Mouse (Mus musculus) CH12.LX (cell line): Measurements from ENCODE around the gene Amigo3. TPM values are rescaled to one million over a fixed set of nuclear protein-coding genes. Genes with fewer than 3 reads are reported as not detected.
A peak's percentile ranks its signal among the peaks of the same experiment; 100 is the strongest.

ENCODE experiments used
- DNase-seq: peaks from one replicate; pipeline ENCODE4 v3.0.0-alpha.2; 2013; ENCODE audit errors: extremely low read depth
- H3K27ac ChIP-seq: 2 replicates; pipeline ENCODE4 v1.5.1; 2012; ENCODE audit warnings: low read depth, mild to moderate bottlenecking, control low read depth, moderate library complexity; ENCODE audit not compliant: insufficient read depth
- H3K27me3 ChIP-seq: replicated peaks from 2 replicates; pipeline ENCODE3; 2012; ENCODE audit warnings: inconsistent platforms
- H3K36me3 ChIP-seq, 2 experiments: replicated peaks in 1 of 2; 2 replicates each; pipeline versions ENCODE3 to v1.6.1; 2012; ENCODE audit warnings: inconsistent platforms in 1 of 2, low read length in 1 of 2, mild to moderate bottlenecking in 1 of 2, mixed read lengths in 1 of 2, moderate library complexity in 1 of 2; ENCODE audit not compliant: control insufficient read depth in 1 of 2, insufficient read depth in 1 of 2
- H3K4me1 ChIP-seq, 2 experiments: 2 replicates each; pipeline ENCODE4 v1.6.1; 2012; ENCODE audit warnings: inconsistent platforms in 1 of 2, moderate library complexity in 1 of 2; ENCODE audit not compliant: insufficient read depth in 2 of 2, control insufficient read depth in 1 of 2
- H3K4me2 ChIP-seq: 2 replicates; pipeline ENCODE4 v1.6.1; 2012; ENCODE audit warnings: low read depth, mild to moderate bottlenecking, control low read depth; ENCODE audit not compliant: poor library complexity, insufficient read depth, severe bottlenecking
- H3K4me3 ChIP-seq, 3 experiments: fragments of 150-350 bp in 1 of 3; sonication (generic) in 1 of 3; replicated peaks in 1 of 3; 2 replicates each; pipeline versions ENCODE3 to v1.5.1; 2011 to 2012; ENCODE audit warnings: low read depth in 2 of 3, low read length in 2 of 3, mild to moderate bottlenecking in 2 of 3, moderate library complexity in 2 of 3, control low read depth in 1 of 3, improper control_type of control experiment in 1 of 3, inconsistent platforms in 1 of 3, mixed read lengths in 1 of 3; ENCODE audit not compliant: poor library complexity in 1 of 3
- H3K79me2 ChIP-seq: replicated peaks from 2 replicates; pipeline ENCODE4 v1.6.1; 2012; ENCODE audit warnings: mild to moderate bottlenecking, moderate library complexity; ENCODE audit not compliant: control insufficient read depth, poor library complexity, insufficient read depth, severe bottlenecking; ENCODE audit errors: extremely low read depth
- H3K9ac ChIP-seq: 2 replicates; pipeline ENCODE4 v1.6.1; 2012; ENCODE audit warnings: low read depth, mild to moderate bottlenecking, control low read depth, moderate library complexity; ENCODE audit not compliant: insufficient read depth
- H3K9me3 ChIP-seq: replicated peaks from 2 replicates; pipeline ENCODE3; 2012; ENCODE audit warnings: low read length, inconsistent platforms, mixed read lengths
- CHD1 ChIP-seq: IDR thresholded peaks from 2 replicates; pipeline ENCODE4 v1.6.1; 2012; ENCODE audit warnings: low read depth, low read length, improper control_type of control experiment, inconsistent platforms
- CHD2 ChIP-seq: IDR thresholded peaks from 2 replicates; pipeline ENCODE4 v1.6.1; 2011; ENCODE audit warnings: low read length, improper control_type of control experiment
- CTCF ChIP-seq, 2 experiments: IDR thresholded peaks in 1 of 2; conservative IDR thresholded peaks in 1 of 2; 2 replicates each; pipeline ENCODE4 v1.5.1; 2011 to 2012; ENCODE audit warnings: low read depth in 2 of 2, low read length in 2 of 2, improper control_type of control experiment in 1 of 2, inconsistent platforms in 1 of 2, mild to moderate bottlenecking in 1 of 2, moderate library complexity in 1 of 2
- ELF1 ChIP-seq: IDR thresholded peaks from 2 replicates; pipeline ENCODE4 v1.6.1; 2014; ENCODE audit warnings: low read depth, mild to moderate bottlenecking, inconsistent platforms, low read length, improper control_type of control experiment
- ETS1 ChIP-seq: conservative IDR thresholded peaks from 2 replicates; pipeline ENCODE4 v1.6.1; 2012; ENCODE audit warnings: low read depth, mild to moderate bottlenecking, inconsistent platforms, low read length, improper control_type of control experiment, moderate library complexity
- GABPA ChIP-seq: IDR thresholded peaks from 2 replicates; pipeline ENCODE4 v1.6.1; 2012; ENCODE audit warnings: low read depth, low read length, improper control_type of control experiment, inconsistent platforms; ENCODE audit not compliant: insufficient replicate concordance
- JUN ChIP-seq: IDR thresholded peaks from 2 replicates; pipeline ENCODE4 v1.6.1; 2011; ENCODE audit warnings: low read depth, mild to moderate bottlenecking, low read length, improper control_type of control experiment, moderate library complexity; ENCODE audit not compliant: insufficient read depth
- JUND ChIP-seq: conservative IDR thresholded peaks from 2 replicates; pipeline ENCODE4 v1.6.1; 2011; ENCODE audit warnings: low read depth, low read length, improper control_type of control experiment
- KAT2A ChIP-seq: IDR thresholded peaks from 2 replicates; pipeline ENCODE4 v1.6.1; 2012; ENCODE audit warnings: low read length, improper control_type of control experiment, inconsistent platforms; ENCODE audit not compliant: insufficient replicate concordance
- MAX ChIP-seq: IDR thresholded peaks from 2 replicates; pipeline ENCODE4 v1.6.1; 2011; ENCODE audit warnings: low read length, improper control_type of control experiment
- MXI1 ChIP-seq: IDR thresholded peaks from 2 replicates; pipeline ENCODE4 v1.6.1; 2011; ENCODE audit warnings: mild to moderate bottlenecking, low read depth, low read length, improper control_type of control experiment
- MYC ChIP-seq: IDR thresholded peaks from 2 replicates; pipeline ENCODE4 v1.6.1; 2011; ENCODE audit warnings: low read depth, mild to moderate bottlenecking, improper control_type of control experiment, low read length
- NRF1 ChIP-seq: IDR thresholded peaks from 2 replicates; pipeline ENCODE4 v1.6.1; 2014; ENCODE audit warnings: low read depth, mild to moderate bottlenecking, inconsistent platforms, low read length, improper control_type of control experiment, moderate library complexity
- PAX5 ChIP-seq: IDR thresholded peaks from 2 replicates; pipeline ENCODE4 v1.6.1; 2012; ENCODE audit warnings: low read length, inconsistent platforms, mixed read lengths
- POLR2A ChIP-seq: IDR thresholded peaks from 2 replicates; pipeline ENCODE4 v1.6.1; 2011; ENCODE audit warnings: low read depth, mild to moderate bottlenecking, improper control_type of control experiment, low read length
- SIN3A ChIP-seq: IDR thresholded peaks from 2 replicates; pipeline ENCODE4 v1.6.1; 2012; ENCODE audit warnings: low read length, improper control_type of control experiment, inconsistent platforms
- TBP ChIP-seq: conservative IDR thresholded peaks from 2 replicates; pipeline ENCODE4 v1.6.1; 2011; ENCODE audit warnings: low read depth, low read length, improper control_type of control experiment
- UBTF ChIP-seq: IDR thresholded peaks from 2 replicates; pipeline ENCODE4 v1.6.1; 2012; ENCODE audit warnings: low read depth, mild to moderate bottlenecking, inconsistent platforms, low read length, improper control_type of control experiment, moderate library complexity
- USF1 ChIP-seq: IDR thresholded peaks from 2 replicates; pipeline ENCODE4 v1.6.1; 2014; ENCODE audit warnings: low read depth, mild to moderate bottlenecking, inconsistent platforms, low read length, improper control_type of control experiment
- ZC3H11A ChIP-seq: IDR thresholded peaks from 2 replicates; pipeline ENCODE4 v1.6.1; 2012; ENCODE audit warnings: low read depth, mild to moderate bottlenecking, inconsistent platforms, low read length, improper control_type of control experiment
- ZKSCAN1 ChIP-seq: IDR thresholded peaks from 2 replicates; pipeline ENCODE4 v1.6.1; 2012; ENCODE audit warnings: low read depth, inconsistent platforms, low read length, improper control_type of control experiment, borderline replicate concordance
- ZMIZ1 ChIP-seq: IDR thresholded peaks from 2 replicates; pipeline ENCODE4 v1.6.1; 2012; ENCODE audit warnings: low read depth, mild to moderate bottlenecking, inconsistent platforms, low read length, improper control_type of control experiment
- ZNF384 ChIP-seq: IDR thresholded peaks from 2 replicates; pipeline ENCODE4 v1.6.1; 2012; ENCODE audit warnings: low read depth, low read length, improper control_type of control experiment, inconsistent platforms
- dilution Hi-C: fragments of 300-500 bp; cut with MboI; formaldehyde crosslinking; loops from 2 replicates; pipeline ENCODE4 v1.14.3; 2020; ENCODE audit warnings: low sequenced_read_pairs; ENCODE audit not compliant: extremely low pct_unique_long_range_greater_than_20kb, extremely low pct_ligation_motif_present
- in situ Hi-C: fragments of 300-500 bp; cut with MboI; formaldehyde crosslinking; loops from 3 replicates; pipeline ENCODE4 v1.14.3; 2019; ENCODE audit warnings: low sequenced_read_pairs, low pct_ligation_motif_present, low pct_unique_long_range_greater_than_20kb, mixed read lengths
- polyA plus RNA-seq: library from polyadenylated mRNA; unstranded; fragments of >175 nt; gene quantifications from 2 replicates; pipeline ENCODE4 v1.2.1, GENCODE M21; 2012; ENCODE audit warnings: low read depth; ENCODE audit not compliant: insufficient read length
- total RNA-seq, 2 experiments: library from RNA; depleted of rRNA; stranded (reverse); fragments of 300-350 nt in 1 of 2; fragments of >200 nt in 1 of 2; gene quantifications; 2 replicates each; pipeline ENCODE4 v1.2.3; 2012 to 2014

Amigo3 gene
- total and polyA plus RNA-seq, 3 experiments, result 2.0 to 4.4 (median 2.2) TPM

GRCm38 (mm10) chr9:108095949-108096712 lies 43.2 kb downstream of the Amigo3 start:
- Histone ChIP-seq H3K36me3 (peaks cover 28 to 53% of the 10 kb centered on the region in 2 experiments), H3K4me1 (peaks cover 5 to 33% of the 10 kb centered on the region in 2 experiments), H3K27me3 (no peaks in the 10 kb centered on the region), H3K4me2 (no peak overlapping the region), H3K9me3 (no peaks in the 10 kb centered on the region), H3K27ac (no peak overlapping the region), H3K4me3 (no peak overlapping the region), H3K79me2 (peaks cover 9% of the 10 kb centered on the region), H3K9ac (no peak overlapping the region)
- in situ Hi-C loops (loop anchor here (5.0 kb wide), 1 partner anchor 106 kb away; no protein-coding TSS in a partner anchor), dilution Hi-C loops (no loop called here)
- TF ChIP-seq MAX (no peak), NRF1 (no peak), USF1 (no peak), ZC3H11A (no peak), KAT2A (no peak), MYC (no peak), CTCF (conservative IDR thresholded peaks at IDR 0.05 in 1 of 2, IDR thresholded peaks at IDR 0.05 in 1 of 2; ENCODE audit: low read depth in 2 of 2, low read length in 2 of 2) (peak in 1 of 2 experiments; percentile 21; a peak in 1 of 4 replicates)
- DNase-seq, result no peak

DNA sequence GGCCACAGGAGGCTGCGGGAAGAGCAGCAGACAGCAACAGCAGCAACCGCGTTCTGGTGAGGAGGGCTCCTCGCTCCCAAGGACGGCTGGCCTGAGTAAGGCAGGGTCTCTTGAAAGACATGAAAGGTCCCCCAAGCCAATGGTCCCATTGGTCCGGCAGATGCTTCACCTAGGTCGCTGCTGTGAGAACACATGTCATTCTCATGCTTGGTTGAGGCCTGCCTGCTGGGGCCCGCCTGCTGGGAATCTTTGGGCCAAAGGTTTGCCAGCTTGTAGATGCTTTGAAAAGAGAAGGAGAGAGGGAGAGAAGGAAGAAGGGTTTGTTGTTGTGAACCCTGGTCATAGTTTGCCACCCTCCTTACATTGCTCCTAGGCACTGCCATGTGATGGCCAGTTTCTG lies 46.7 kb downstream of the Amigo3 start:
- dilution Hi-C loops, result no loop called here

More for the DNA sequence above, 46.7 kb downstream of the Amigo3 start:
- in situ Hi-C loops, result loop anchor here (5.0 to 10.0 kb wide), 2 partner anchors 103 to 185 kb away; no protein-coding TSS in a partner anchor
- H3K4me3 ChIP-seq, result no peak overlapping the region
- peaks cover 26 to 59% of the 10 kb centered on the region in 2 experiments for H3K36me3 ChIP-seq
- peaks cover 7 to 35% of the 10 kb centered on the region in 2 experiments; a peak in 3 of 4 replicates for H3K4me1 ChIP-seq
- H3K9me3 ChIP-seq, result no peaks in the 10 kb centered on the region
- no peaks in the 10 kb centered on the region for H3K27me3 ChIP-seq
- H3K4me2 ChIP-seq, result no peak overlapping the region
- no peak for DNase-seq
- H3K27ac ChIP-seq, result no peak overlapping the region
- H3K79me2 ChIP-seq, result peaks cover 5% of the 10 kb centered on the region
- H3K9ac ChIP-seq, result no peak overlapping the region
- TF ChIP-seq SIN3A, result no peak
- no peak for TF ChIP-seq TBP
- no peak for TF ChIP-seq JUN
- no peak for TF ChIP-seq UBTF
- no peak for TF ChIP-seq CHD1
- TF ChIP-seq KAT2A, result no peak
- no peak for TF ChIP-seq ZKSCAN1
- no peak for TF ChIP-seq ZMIZ1
- no peak for TF ChIP-seq ELF1
- no peak for TF ChIP-seq GABPA
- no peak for TF ChIP-seq PAX5
- no peak for TF ChIP-seq CHD2
- no peak for TF ChIP-seq MXI1
- TF ChIP-seq JUND, result no peak
- no peak for TF ChIP-seq CTCF (conservative IDR thresholded peaks at IDR 0.05 in 1 of 2, IDR thresholded peaks at IDR 0.05 in 1 of 2; ENCODE audit: low read depth in 2 of 2, low read length in 2 of 2)
- no peak for TF ChIP-seq ZC3H11A
- TF ChIP-seq POLR2A, result no peak
- no peak for TF ChIP-seq ETS1
- TF ChIP-seq ZNF384, result no peak
- TF ChIP-seq USF1, result no peak
